Mouse (Mus musculus) midbrain, embryonic 11.5 days (tissue): ENCODE measurements around the gene Gm28048. TPM values are rescaled to one million over a fixed set of nuclear protein-coding genes. Genes with fewer than 3 reads are reported as not detected.

Experiments
- ATAC-seq: fragments of 200-750 bp; cut with Nextera tagmentation; 2 replicates; pipeline ENCODE4 v1.8.0; 2017; ENCODE audit warnings: moderate TSS enrichment, moderate library complexity; ENCODE audit not compliant: low FRiP score
- DNase-seq: peaks from one replicate; pipeline ENCODE4 v3.0.0; 2015; ENCODE audit warnings: low spot score; ENCODE audit errors: missing footprints
- H3K27ac ChIP-seq: fragments of 300-500 bp; sonication (generic); 2 replicates; pipeline ENCODE4 v1.5.1; 2014; ENCODE audit warnings: low read depth, low read length
- H3K27me3 ChIP-seq: fragments of 300-500 bp; sonication (generic); 2 replicates; pipeline ENCODE4 v1.6.1; 2014; ENCODE audit warnings: mild to moderate bottlenecking, low read length, moderate library complexity, mixed read lengths; ENCODE audit not compliant: control insufficient read depth, insufficient read depth
- H3K36me3 ChIP-seq: fragments of 300-500 bp; sonication (generic); 2 replicates; pipeline ENCODE4 v1.6.1; 2014; ENCODE audit warnings: mild to moderate bottlenecking, low read length, moderate library complexity, mixed read lengths; ENCODE audit not compliant: control insufficient read depth, insufficient read depth
- H3K4me1 ChIP-seq: fragments of 300-500 bp; sonication (generic); 2 replicates; pipeline ENCODE4 v1.6.1; 2014; ENCODE audit warnings: low read length; ENCODE audit not compliant: control insufficient read depth, insufficient read depth
- H3K4me2 ChIP-seq: fragments of 300-500 bp; sonication (generic); 2 replicates; pipeline ENCODE4 v1.6.1; 2014; ENCODE audit warnings: mild to moderate bottlenecking, moderate library complexity
- H3K4me3 ChIP-seq: fragments of 300-500 bp; sonication (generic); 2 replicates; pipeline ENCODE4 v1.5.1; 2014; ENCODE audit warnings: low read depth, low read length
- H3K9ac ChIP-seq: fragments of 300-500 bp; sonication (generic); 2 replicates; pipeline ENCODE4 v1.6.1; 2014; ENCODE audit warnings: low read length
- H3K9me3 ChIP-seq: fragments of 300-500 bp; sonication (generic); 2 replicates; pipeline ENCODE4 v1.6.1; 2016; ENCODE audit warnings: low read length; ENCODE audit not compliant: control insufficient read depth
- whole genome bisulfite sequencing: fragments of 180-500 bp; shearing (Covaris S2); extraction: QIAGEN DNeasy Blood & Tissue Kit; methylation state at CpG from one replicate; pipeline ENCODE4 v1.1.7; 2014; 5-methylcytosine and 5-hydroxymethylcytosine counted together
- polyA plus RNA-seq: library from polyadenylated mRNA; unstranded; fragments of >200 nt; fragmentation: Nextera tagmentation; extraction: Ambion mirVana; gene quantifications from 2 replicates; pipeline ENCODE4 v1.2.1, GENCODE M21; 2014

The Gm28048 gene
- polyA plus RNA-seq, 1 experiment from 2014 or later: 5.6 TPM

DNA sequence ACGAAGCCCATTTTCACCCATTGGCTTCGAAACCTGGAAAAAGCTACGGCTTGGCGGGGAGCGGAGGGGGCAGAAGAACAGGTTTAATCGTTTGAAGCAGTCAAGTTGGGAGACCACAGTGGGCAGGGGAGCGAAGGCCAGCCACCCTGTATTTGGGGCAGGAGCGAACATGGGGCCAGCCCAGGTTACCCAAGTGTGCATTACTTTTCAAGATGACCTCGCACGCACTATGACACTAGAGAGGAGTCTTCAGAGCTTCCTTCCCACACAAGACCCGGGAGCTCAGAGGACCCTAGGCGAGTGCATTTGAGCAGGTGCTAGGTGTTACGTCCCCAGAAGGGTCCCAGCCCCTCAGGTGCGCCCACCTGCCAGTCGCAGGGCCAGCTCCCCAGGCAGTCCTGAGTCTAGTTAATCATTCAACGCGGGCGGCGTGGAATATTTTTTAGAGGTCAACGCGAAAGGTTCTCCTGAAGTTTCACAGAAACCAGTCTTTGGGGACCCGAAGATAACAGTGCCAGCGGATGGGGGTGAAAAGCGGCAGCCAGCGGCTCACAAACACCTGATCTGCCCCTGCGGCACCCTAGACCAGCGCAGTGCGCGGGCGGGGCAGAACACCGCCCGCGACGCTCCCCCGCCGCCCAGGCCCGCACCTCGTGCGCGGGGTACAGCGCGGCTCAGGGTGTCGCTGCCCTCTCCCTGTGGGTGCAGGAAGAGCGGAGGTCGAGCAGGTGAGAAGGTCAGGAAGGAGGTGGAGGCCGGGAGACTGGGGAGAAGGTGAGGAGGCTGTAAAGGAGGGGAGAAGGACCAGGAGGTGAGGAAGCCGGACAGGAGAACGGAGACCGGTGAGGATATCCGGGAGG, 123.2 kb downstream of the Gm28048 start:
- WGBS: 1% methylated on average over 50 of the region's 50 CpGs
- DNase-seq: peak; percentile 94

DNA sequence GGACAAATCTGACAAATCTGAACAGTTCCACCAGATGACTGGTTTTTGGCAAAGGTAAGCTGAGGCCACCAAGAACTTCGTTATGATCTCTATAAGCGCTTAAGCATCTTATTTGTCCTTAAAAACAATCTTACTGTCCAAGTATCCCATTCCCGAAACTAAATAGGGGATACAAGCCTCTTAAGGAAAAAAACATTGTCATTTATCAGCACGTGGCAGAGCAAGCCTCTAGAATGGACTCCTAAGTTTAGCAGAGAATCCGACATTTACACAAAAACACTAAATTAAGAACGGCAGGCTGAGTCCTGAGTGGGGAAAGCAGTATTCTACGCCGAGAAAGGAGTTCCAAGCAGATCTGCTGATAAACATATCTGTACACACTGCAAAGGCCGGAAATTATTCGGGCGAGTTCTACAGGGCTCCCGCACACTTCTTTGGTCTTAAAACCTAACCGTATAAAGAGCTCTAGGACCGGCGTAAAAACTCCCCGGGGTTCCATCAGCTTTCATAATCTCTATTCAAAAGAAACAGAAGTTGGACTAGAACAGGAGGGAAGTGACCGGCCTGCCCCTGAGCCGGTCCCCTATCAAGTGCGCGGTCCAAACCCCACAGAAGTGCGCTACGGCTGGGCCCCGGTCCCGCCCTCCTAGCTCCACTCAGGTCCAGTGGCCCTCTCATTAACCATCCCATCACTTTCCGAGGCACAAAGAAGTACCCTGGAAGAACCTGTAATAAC, 124.0 kb downstream of the Gm28048 start:
- 14% methylated on average over 25 of the region's 25 CpGs for WGBS
- Histone ChIP-seq H3K4me2 (peak overlapping the region; percentile 96), H3K9ac (no peak overlapping the region), H3K4me1 (peaks cover 20% of the 10 kb centered on the region), H3K27me3 (peaks cover 54% of the 10 kb centered on the region), H3K9me3 (no peaks in the 10 kb centered on the region), H3K4me3 (peak overlapping the region; percentile 73), H3K36me3 (no peaks in the 10 kb centered on the region), H3K27ac (no peak overlapping the region)
- DNase-seq (peak; percentile 94), ATAC-seq (no peak)

More for the DNA sequence above, 123.2 kb downstream of the Gm28048 start:
- H3K27me3 ChIP-seq: peaks cover 54% of the 10 kb centered on the region
- peak; percentile 28 for ATAC-seq
- H3K4me3 ChIP-seq: peak overlapping the region; percentile 73
- peak overlapping the region; percentile 67 for H3K9ac ChIP-seq
- H3K4me2 ChIP-seq: peak overlapping the region; percentile 96
- no peaks in the 10 kb centered on the region for H3K36me3 ChIP-seq
- peaks cover 20% of the 10 kb centered on the region for H3K4me1 ChIP-seq
- H3K27ac ChIP-seq: no peak overlapping the region
- H3K9me3 ChIP-seq: no peaks in the 10 kb centered on the region

DNA sequence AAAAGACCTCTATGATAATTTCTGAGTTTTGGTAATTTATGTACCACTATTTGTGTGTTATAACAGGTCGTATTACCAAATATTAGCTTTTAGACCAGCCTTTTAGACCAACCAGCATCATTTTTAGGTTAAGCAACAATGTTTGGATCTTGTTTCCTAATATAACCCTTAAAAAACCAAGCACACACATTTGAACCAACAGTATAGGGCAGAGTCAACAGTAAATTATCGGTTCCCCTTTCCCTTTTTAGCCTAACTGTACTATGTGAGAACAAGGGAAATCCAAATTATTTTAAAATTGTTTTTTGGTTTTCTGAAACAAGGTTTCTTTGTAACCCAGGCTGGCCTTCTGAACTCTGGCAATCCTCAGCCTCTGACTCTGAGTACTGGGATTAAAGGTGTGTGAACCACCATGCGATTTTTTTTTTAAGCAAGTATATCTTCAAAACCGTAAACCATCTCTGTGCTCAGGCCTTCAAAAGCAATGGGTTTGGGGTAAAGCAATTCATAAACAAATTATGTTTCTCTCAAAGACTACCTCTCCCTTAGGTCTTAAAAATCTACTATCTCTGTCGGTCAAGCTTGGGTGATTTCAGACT, 124.7 kb downstream of the Gm28048 start:
- H3K9me3 ChIP-seq: no peaks in the 10 kb centered on the region
- no peaks in the 10 kb centered on the region for H3K36me3 ChIP-seq
- H3K27ac ChIP-seq: no peak overlapping the region
- H3K4me1 ChIP-seq: peaks cover 20% of the 10 kb centered on the region
- no peak overlapping the region for H3K9ac ChIP-seq
- peaks cover 54% of the 10 kb centered on the region for H3K27me3 ChIP-seq
- H3K4me2 ChIP-seq: no peak overlapping the region
- DNase-seq (no peak), ATAC-seq (no peak)
- H3K4me3 ChIP-seq: no peak overlapping the region
- 74% methylated on average over 5 of the region's 5 CpGs for WGBS

- no peak overlapping the region for H3K4me3 ChIP-seq
- no peak overlapping the region for H3K9ac ChIP-seq
- H3K4me1 ChIP-seq: peaks cover 20% of the 10 kb centered on the region
- peaks cover 49% of the 10 kb centered on the region for H3K27me3 ChIP-seq
- no peaks in the 10 kb centered on the region for H3K36me3 ChIP-seq
- DNase-seq (no peak), ATAC-seq (no peak)
- 74% methylated on average over 3 of the region's 3 CpGs for WGBS
- no peak overlapping the region for H3K27ac ChIP-seq
- H3K4me2 ChIP-seq: no peak overlapping the region
- H3K9me3 ChIP-seq: no peaks in the 10 kb centered on the region
These were observed 125.4 kb downstream of the Gm28048 start for GRCm38 (mm10) chr11:22856371-22856965.

- Histone ChIP-seq H3K9me3 (no peaks in the 10 kb centered on the region), H3K27me3 (peaks cover 31% of the 10 kb centered on the region), H3K27ac (no peak overlapping the region), H3K4me2 (no peak overlapping the region), H3K36me3 (no peaks in the 10 kb centered on the region), H3K9ac (no peak overlapping the region), H3K4me1 (peaks cover 12% of the 10 kb centered on the region), H3K4me3 (no peak overlapping the region)
- ATAC-seq (no peak), DNase-seq (no peak)
- 90% methylated on average over 4 of the region's 4 CpGs for WGBS
These were observed 127.3 kb downstream of the Gm28048 start for GRCm38 (mm10) chr11:22854571-22854970.

DNA sequence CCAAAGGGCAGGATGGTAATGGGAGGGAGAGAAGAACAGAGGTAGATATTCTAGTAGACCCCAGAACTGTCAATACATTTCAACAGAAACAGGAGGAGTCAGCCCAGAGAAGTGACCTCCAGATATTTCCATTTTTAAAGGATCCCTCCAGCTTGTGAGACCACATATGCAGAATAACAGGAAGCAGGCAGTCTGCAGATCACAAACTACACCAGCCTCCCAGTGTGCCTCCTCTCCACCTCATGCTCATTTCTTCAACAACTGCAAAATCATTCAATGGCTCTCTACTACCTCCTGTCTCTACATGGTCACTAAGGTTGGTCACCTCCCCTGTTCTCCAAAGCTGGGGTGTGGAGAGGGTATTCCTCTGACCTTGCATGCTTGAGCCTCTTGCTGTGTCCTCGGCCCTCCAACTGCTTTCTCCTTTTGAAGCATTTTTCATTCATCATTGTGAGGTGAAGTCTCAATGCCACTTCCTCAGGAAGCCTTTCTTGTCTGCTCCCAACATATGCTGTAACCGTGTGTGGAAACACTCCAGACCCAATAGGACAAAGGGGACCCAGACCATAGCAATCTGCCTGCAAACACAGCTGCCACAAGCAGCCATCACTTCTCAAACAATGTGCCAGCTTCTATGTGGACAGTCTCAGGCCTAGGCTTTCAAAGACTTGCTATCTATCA, 128.3 kb downstream of the Gm28048 start:
- DNase-seq: no peak
- Histone ChIP-seq H3K36me3 (no peaks in the 10 kb centered on the region), H3K9me3 (no peaks in the 10 kb centered on the region), H3K4me2 (no peak overlapping the region), H3K27ac (no peak overlapping the region), H3K27me3 (peaks cover 24% of the 10 kb centered on the region), H3K4me1 (peaks cover 6% of the 10 kb centered on the region), H3K9ac (no peak overlapping the region; the same call in 1 of the 2 replicates), H3K4me3 (no peak overlapping the region)
- ATAC-seq: no peak
- 57% methylated on average over 2 of the region's 2 CpGs for WGBS

DNA sequence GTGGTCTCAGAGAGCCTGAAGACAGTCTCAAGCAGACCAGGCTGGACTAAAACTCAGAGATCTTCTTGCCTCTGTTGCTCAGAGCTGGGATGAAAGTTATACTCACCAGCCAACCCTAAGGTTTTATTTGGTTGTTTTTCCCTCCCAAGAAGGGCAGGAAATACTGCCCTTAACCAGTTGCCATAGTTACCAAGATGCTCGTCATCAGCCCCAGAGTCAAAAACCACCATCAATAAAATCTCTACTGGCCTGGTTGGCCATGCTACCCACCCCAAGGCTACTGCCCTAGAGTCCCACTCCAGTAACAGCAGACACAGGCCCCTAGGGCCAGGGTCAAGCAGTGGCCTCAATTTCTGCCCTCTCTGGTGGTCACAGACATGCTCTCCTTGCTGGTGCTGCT, 129.4 kb downstream of the Gm28048 start:
- Histone ChIP-seq H3K4me1 (no peaks in the 10 kb centered on the region), H3K27ac (no peak overlapping the region), H3K9ac (no peak overlapping the region), H3K36me3 (no peaks in the 10 kb centered on the region), H3K4me3 (no peak overlapping the region), H3K4me2 (no peak overlapping the region), H3K27me3 (peaks cover 13% of the 10 kb centered on the region), H3K9me3 (no peaks in the 10 kb centered on the region)
- WGBS: 68% methylated on average over 1 of the region's 1 CpGs
- ATAC-seq (no peak), DNase-seq (no peak)

- no peak overlapping the region for H3K9ac ChIP-seq
- WGBS: 51% methylated on average over 4 of the region's 4 CpGs
- no peak for ATAC-seq
These were observed 130.5 kb downstream of the Gm28048 start for GRCm38 (mm10) chr11:22851416-22851815.

More at GRCm38 (mm10) chr11:22851416-22851815, 130.5 kb downstream of the Gm28048 start:
- H3K4me1 ChIP-seq: no peaks in the 10 kb centered on the region
- H3K9me3 ChIP-seq: no peaks in the 10 kb centered on the region
- DNase-seq: no peak
- no peak overlapping the region for H3K27ac ChIP-seq
- H3K27me3 ChIP-seq: peaks cover 2% of the 10 kb centered on the region
- no peaks in the 10 kb centered on the region for H3K36me3 ChIP-seq
- no peak overlapping the region for H3K4me2 ChIP-seq
- no peak overlapping the region for H3K4me3 ChIP-seq
